Mouse (Mus musculus) retina, postnatal 7 days (tissue): ENCODE results near the gene Cfap45.

Experiments
- DNase-seq: peaks from one replicate; pipeline ENCODE4 v3.0.0-alpha.2; 2012; ENCODE audit warnings: low read depth, low spot score

Cfap45 gene

DNA sequence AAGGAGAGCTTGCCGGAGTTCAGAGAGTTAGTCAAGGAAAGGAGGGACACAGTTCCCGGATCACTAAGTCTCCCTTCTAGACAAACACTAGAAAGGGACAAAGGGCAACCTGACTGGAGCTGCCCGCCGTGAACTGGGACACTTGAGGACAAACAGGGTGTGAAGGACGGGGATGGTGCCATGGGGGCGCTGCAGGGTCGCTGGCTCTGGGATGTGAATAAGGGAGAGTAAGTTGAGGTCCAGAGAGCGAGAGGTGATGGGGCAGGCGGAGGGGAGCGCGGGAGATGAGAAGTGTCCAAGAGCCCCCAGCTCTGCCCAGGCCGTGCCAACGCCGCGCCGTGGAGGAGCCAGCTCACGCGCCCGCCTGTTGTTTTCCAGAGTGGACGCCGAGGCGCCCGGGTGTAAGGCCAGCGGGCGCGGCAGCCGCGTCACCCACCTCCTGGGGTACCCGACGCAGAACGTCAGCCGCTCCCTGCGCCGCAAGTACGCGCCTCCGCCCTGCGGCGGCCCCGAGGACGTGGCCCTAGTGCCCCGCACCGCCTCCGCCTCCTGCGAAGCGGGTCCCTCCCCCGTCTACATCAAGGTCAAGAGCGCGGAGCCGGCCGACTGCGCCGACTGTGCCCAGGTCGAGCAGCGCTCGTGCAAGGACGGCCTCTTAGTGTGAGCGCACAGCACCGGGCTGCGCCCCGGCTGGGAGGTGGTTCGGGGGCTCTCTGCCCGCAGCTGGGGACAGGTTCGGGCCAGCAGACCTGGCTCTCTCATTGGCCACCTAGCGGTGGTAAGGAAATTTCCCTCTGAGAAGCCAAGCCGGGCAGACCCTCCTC lies 42.3 kb downstream of the Cfap45 start:
- peak; percentile 43 for DNase-seq

DNA sequence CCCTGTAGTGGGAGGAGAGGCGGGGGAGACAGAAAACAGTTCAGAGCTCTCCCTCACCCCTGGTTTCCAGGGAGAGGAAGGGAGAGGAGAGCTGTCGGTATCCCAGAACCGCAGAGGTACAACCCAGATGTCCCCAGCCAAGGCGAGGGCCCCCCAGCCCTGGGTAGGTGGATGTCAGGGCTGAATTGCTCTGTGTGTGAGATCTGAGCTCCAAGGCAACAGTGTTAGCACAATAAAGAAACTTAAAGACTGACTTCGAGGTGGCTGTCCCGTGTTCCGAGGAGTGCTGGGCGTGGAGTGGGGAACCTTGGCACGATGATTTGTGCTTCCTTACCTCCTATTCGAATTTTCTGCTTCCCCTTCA lies 42.8 kb downstream of the Cfap45 start:
- no peak for DNase-seq

DNA sequence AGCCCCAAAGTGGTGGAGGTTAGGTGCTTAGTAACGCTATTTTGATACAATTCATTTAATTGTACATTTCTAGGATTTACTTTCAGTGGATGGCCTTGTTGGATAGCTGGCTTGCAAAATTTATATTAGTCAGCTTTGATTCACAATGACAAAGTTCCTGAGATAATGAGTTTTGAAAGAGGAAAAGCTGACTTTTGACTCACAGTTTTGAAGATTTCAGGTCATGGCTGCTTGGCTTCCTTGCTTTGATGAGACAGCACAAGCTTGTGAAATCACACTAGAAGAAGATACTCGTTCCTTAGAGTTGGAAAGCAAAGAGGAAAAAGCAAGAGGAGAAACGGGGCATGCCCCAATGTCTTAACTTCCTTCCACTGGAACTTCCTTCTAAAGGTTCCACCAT lies 45.5 kb downstream of the Cfap45 start:
- DNase-seq, result no peak

DNA sequence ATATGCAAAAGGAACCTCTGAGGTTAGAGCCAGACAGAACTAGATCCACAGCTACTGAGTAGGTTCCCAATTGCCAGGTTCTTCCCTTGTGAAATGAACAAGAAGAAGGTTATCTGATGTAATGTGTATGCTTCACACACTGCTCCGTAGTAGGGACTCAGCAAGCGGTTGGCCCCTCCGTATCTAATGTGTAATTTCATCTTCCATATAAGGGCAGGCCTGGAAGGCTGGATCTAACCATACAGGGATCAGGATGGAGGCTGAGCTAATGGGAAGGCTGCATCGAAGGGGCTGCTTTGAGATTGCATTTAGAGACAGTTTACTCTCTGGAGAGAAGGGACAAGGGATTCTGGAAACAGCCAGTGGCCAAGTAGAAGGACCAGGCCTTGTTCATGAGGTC lies 47.2 kb downstream of the Cfap45 start:
- DNase-seq, result no peak

DNA sequence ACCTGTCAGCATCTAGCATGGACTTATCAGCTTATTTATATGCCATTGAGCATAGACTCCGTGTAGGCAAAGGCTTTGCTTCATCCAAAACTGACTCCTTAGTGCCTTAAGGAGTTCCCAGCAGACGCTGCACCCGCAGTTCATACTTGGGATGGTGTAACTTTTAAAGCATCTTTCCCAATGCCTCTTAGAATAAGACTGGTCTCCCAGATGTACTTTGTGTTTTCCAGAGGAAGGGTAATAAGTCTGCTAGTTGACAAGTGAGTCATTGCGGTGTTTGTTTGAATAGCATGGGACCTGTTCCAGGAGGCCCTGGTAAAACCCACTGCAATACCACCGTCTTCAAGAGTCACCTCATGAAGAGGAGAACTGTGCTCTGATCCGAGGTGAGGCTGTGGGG lies 59.5 kb downstream of the Cfap45 start:
- no peak for DNase-seq

DNA sequence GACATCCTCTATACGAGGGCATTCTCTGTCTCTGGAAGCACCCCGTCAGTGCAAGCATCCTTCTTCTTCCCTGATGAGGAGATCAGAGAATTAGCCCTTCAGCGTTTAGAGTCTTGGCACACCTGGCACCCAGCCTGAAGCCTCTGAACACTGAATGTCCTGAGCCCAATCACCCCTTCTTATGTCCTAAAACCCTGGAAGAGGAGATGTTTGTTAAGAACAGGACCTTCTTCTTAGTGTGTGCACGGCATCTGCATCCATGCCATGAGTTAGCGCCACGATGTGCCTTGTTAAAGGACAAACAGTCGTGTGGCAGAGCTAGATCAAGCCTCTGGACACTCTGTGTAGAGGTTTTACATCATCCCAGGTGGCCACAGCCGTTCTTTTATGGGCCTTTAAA lies 61.8 kb downstream of the Cfap45 start:
- DNase-seq, result no peak

DNA sequence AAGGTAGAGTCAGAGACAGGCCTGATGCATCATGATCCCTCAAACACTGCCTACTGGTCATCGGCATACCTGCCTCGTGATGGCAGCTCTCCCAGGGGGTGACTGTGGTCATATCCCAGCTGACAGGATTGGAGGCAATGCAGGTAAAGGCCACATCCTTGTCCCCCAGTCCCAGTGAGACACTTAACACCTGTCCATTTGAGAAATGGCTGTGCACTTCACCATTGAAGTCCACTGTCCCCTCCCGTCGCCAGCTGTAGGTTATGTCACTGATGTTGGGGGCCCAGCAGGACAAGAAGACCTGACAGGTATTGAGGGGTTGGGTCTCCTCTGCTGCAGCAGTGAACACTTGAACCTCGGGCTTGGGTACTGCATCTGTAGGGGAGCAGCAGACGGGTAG lies 63.7 kb downstream of the Cfap45 start:
- no peak for DNase-seq

DNA sequence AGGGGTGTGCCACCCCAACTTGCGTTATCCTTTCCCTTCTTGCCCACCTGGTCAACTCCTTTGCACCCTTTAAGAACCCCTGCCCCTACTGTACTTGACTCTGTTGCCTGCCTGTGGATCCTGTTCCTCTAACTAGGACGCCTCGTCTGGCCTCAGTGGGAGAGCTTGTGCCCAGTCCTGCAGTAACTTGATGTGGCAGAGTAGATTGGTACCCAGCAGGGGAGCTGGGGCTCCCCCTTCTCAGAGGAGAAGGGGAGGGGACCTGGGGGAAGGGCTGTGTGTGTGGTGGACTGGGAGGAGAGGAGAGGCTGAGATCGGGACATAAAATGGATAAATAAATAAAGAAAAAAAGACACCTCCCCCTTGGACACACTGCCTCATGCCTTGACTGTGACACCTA lies 64.4 kb downstream of the Cfap45 start:
- no peak for DNase-seq

DNA sequence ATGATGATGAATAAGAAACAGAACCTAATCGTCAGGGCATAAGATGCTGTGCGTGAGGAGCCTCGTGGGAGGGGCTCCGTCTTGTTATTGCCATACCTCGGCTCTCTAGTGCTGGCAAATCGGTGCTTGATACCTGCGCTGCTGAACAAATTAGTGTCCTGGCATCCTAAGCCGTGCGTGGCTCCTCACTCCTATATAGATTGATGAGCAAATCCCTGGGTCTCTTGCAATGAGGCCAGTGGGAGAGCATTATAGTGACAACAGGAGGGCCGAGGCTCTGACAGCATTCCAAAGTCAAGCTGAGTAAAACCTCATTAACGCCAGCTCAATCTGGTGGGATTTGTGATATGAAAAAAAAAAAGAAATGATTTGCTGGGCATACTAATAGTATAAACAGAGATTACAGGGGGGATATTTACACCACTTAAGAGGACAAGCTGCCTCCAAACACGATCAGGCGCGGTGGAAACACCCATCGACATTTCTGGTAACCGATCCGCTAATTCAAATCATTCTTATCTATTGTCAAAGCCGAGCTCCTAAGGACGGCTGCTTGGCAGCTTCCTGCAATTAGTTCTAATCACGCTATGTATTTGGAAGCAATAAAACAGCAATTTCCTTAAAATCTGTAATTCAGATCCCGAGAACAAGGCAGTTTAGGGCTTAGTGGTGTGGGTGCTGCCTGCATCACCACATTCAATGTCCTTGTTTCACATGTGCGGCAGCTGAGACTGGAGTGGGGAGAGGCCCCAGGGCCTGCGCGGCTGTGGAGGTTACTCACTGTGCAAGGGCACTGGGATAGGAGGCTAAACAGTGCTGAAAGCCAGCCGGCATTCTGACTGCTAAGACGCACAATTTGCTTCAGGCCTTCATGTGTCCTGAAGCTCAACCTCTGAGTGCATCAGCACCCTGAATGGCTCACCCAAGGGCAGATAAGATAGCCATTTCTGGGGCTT lies 65.3 kb downstream of the Cfap45 start:
- peak; percentile 27 for DNase-seq

DNA sequence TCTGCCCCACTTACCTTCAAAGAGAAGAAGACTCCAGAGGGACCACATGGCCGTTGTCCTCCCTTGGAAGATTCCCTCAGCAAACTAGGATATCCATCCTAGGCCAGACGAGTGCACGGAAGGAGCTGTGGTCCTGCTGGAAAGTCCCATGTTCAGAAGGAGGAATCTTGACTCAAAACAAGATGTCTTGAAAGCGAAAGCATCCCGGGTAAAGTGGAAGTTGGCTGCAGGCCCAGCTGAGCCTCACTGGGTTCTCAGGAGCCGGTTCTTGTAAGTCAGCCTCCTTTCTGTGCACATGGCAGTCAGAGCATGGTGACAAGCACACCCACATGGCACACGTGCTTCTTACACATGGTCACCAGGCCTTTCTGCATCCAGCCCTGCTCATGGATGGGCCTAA lies 69.8 kb downstream of the Cfap45 start, which contains the start of gene Slamf8:
Slamf8 (minus strand) TSS at position 184 of the 400 bp plus-strand sequence.
- no peak for DNase-seq

DNA sequence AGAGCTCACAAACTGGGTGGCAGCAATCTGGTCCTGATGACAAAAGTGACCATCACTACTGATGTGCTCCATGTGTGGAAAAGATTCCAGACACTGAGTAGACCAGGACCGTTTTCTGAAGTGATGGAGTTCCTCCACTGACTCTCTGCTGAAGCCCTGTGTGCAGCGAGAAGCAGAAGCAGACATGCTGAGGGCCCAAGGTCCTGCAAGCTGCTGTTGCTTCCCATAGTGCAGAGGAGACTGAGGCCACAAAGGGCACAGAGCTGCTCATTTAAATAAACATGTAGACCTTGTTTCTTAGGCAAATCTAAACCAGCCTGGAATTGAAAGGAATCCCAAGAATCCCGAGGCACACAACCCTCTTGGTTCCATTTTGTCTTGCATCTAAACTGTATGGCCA lies 72.7 kb downstream of the Cfap45 start:
- no peak for DNase-seq

DNA sequence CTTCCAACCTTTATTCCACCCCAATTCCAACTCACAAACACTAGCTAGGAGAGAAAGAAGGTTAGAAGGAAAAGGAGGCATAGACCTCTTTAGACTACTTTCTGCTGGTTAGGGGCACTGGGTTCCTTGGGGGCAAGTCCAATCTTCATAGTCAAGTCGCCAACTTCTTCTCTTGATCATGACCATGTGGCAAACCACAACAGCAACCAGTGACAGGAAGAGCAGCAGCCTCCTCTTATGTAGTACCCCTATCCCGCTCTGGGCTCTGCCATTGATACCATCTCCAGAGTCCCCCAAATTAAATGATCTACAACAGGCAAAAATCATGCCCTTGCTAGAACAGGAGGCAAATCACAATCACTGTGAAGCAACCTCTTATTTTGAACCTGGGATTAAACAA lies 73.4 kb downstream of the Cfap45 start:
- DNase-seq, result no peak

DNA sequence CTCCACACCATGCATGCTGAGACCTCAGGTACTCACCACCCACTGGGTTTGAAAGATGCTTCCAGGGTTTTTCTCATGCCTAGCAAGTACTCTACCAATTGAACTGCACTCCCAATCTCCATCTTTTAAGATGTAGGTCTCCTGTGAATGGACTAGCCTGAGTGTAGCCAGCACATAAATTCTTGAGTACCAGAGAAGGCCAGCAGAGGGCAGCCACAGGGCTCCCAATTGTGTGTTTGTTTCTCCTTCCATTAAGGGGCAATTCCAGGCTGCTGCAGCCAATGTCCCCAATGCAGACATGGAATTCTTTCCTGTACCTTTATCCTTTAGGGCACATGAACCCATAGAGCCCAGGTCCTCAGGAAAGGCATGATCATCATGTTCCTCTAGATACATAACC lies 73.9 kb downstream of the Cfap45 start:
- DNase-seq, result peak; percentile 34
